Mouse (Mus musculus): ENCODE measurements around the gene Olfr447. TPM values are rescaled to one million over a fixed set of nuclear protein-coding genes. Genes with fewer than 3 reads are reported as not detected.

Gene Olfr447
- polyA plus RNA-seq (2021; fragmentation: Nextera tagmentation) = not detected in 2 replicates
- long read RNA-seq, experiment 1 = 0 reads
- long read RNA-seq, experiment 2 = 0 reads

GRCm38 (mm10) chr6:42908578-42908977 is at the start of gene Olfr447:
TSS of gene Olfr447 (plus strand) at chr6:42908878.

GRCm38 (mm10) chr6:42890141-42890540 is 18.5 kb upstream of the Olfr447 start, which contains the start of gene Olfr448:
TSS of gene Olfr448 (plus strand) at chr6:42890441.

GRCm38 (mm10) chr6:42921077-42921476 is 12.4 kb downstream of the Olfr447 start, which contains the start of gene Olfr446:
TSS of gene Olfr446 (plus strand) at chr6:42921377.

GRCm38 (mm10) chr6:42948767-42949166 is 40.1 kb downstream of the Olfr447 start, which contains the start of gene Olfr444:
TSS of gene Olfr444 (plus strand) at chr6:42949067.

Other genes starting within 250 kb of the Olfr447 start
- 76.2 and 83.4 TPM in 2 replicates for gene Tcaf1, start 198.8 kb upstream of the Olfr447 start, polyA plus RNA-seq (2021; fragmentation: Nextera tagmentation)
- gene Olfr453, start 169.5 kb upstream of the Olfr447 start, polyA plus RNA-seq (2021; fragmentation: Nextera tagmentation) = not detected in 2 replicates
- gene Olfr38, start 152.5 kb upstream of the Olfr447 start, polyA plus RNA-seq (2021; fragmentation: Nextera tagmentation) = not detected in 2 replicates
- not detected in 2 replicates for gene Olfr452, start 123.8 kb upstream of the Olfr447 start, polyA plus RNA-seq (2021; fragmentation: Nextera tagmentation)
- not detected in 2 replicates for gene Olfr450, start 96.9 kb upstream of the Olfr447 start, polyA plus RNA-seq (2021; fragmentation: Nextera tagmentation)
- gene Olfr449, start 74.5 kb upstream of the Olfr447 start, polyA plus RNA-seq (2021; fragmentation: Nextera tagmentation) = not detected in 2 replicates
- not detected in 2 replicates for gene Olfr448, start 18.4 kb upstream of the Olfr447 start, polyA plus RNA-seq (2021; fragmentation: Nextera tagmentation)
- gene Olfr446, start 12.5 kb downstream of the Olfr447 start, polyA plus RNA-seq (2021; fragmentation: Nextera tagmentation) = not detected in 2 replicates
- gene Olfr444, start 40.2 kb downstream of the Olfr447 start, polyA plus RNA-seq (2021; fragmentation: Nextera tagmentation) = not detected in 2 replicates
- not detected in 2 replicates for gene Olfr441, start 197.5 kb downstream of the Olfr447 start, polyA plus RNA-seq (2021; fragmentation: Nextera tagmentation)
- not detected in 2 replicates for gene Olfr237-ps1, start 237.7 kb downstream of the Olfr447 start, polyA plus RNA-seq (2021; fragmentation: Nextera tagmentation)

All from left cerebral cortex, adult 6 months (tissue).